Mouse (Mus musculus) liver, adult 2 months (tissue): Measurements from ENCODE around the gene Mrps35.

Experiments used
- CTCF ChIP-seq: fragments of 200-500 bp; IDR thresholded peaks from 2 replicates; pipeline ENCODE4 v1.5.1; 2011; ENCODE audit warnings: low read depth, low read length, control low read depth
- POLR2A ChIP-seq: fragments of 200-500 bp; IDR thresholded peaks from 2 replicates; pipeline ENCODE4 v1.6.1; 2011; ENCODE audit warnings: low read length, control low read depth; ENCODE audit not compliant: insufficient read depth; ENCODE audit errors: extremely low read depth

GRCm38 (mm10) chr6:147052440-147052839 lies 9.9 kb downstream of the Mrps35 start:
- no peak for TF ChIP-seq CTCF
- no peak for TF ChIP-seq POLR2A
